Mouse (Mus musculus): ENCODE results near the gene Dlx4.
A peak's percentile ranks its signal among the peaks of the same experiment; 100 is the strongest.

The Dlx4 gene

DNA sequence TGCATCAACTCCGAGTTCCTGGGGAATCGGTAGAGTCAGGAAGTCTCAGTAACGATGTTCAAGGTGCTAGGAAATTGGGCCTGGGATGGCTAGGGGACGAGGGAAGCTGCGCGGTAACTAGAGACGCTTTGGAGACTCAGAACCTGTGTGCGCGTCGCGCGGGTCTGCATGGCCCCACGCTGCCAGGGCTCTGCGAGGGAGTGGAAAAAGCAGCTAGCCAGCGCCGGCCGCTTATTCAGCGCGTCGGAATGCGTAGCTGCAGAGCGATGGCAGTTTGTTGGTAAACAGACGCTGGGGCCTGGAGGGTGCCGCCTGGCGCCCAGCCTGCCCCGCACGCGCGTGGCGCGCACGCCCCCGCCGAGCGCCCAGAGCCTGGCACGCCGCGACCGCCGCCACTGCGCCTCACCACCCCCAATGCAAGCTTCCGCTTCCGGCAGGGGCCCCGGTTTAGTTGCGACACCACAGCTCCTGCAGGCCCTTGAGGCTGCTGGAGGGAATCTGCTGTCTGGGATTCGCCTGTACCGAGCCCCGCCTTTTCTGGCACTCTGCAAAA, at the start of gene Dlx4:
Gene Dlx4 (minus strand): TSS at position 413 of the 553 bp plus-strand sequence.
- peak; percentile 54 to 63 for DNase-seq (ENCODE audit: low spot score in 2 of 2)

GRCm38 (mm10) chr11:95189863-95190262, 43.8 kb upstream of the Dlx4 start:
- DNase-seq (ENCODE audit: low spot score in 2 of 2): no peak

GRCm38 (mm10) chr11:95186826-95187225, 40.8 kb upstream of the Dlx4 start:
- DNase-seq (ENCODE audit: low spot score in 2 of 2): no peak

DNA sequence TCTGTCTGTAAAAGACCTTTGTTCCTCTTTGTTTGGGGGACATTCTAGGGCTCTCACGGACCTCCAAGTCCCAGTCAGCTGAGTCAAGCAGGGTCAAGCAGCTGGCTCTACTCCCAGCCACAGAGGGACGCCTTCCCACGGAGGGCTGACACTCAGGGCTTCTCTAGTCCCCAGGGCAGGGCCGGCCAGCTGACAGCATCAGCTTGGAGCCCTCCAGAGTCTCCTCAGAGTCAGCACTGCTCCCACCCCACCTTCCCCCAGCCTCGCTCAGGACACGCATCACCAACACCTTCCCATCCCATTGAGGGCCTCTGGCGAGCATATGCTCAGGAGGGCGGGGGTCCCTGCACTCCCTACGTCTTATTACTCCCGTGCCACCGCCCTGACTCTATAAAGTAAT, 39.6 kb upstream of the Dlx4 start:
- no peak for DNase-seq (ENCODE audit: low spot score in 2 of 2)

DNA sequence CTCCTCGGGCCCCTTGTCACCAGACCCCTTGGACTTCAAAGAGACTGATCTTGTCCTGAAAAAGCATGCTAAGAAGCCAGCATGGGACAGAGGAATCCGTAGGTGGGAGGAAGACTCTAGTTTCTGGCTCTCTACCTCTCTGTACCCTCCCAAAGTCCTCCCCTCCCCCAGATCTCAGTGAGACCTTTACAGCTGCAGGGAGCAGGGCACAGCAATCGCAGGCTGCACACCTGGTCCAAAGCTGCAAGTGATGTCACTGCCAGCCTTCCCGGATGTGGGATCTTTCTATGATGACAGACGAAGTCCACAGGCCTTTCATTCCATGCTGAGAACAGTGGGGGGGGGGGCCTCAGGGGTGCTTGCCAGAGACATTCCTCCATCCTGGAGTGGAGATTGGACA, 38.5 kb upstream of the Dlx4 start:
- DNase-seq (ENCODE audit: low spot score in 2 of 2): no peak

DNA sequence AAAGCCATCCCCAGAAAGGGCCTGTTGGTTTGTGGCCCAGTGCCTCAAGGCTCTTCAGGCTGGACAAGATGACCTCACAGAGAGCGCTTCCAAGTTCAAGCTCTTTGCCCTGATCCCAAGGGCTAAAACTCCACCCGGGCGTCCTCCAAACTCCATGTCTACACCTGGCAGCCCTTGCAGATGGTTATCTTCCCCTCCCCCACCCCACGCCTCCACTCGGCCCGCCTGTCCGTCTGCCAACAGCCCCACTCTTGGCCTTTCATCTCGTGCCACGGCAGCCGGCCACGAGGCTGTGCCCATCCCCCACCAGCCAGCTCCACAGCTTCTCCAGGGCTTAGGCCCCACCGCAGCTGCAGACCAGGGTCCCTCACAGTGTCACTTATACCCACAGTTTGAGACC, 33.2 kb upstream of the Dlx4 start:
- DNase-seq (ENCODE audit: low spot score in 2 of 2): no peak

DNA sequence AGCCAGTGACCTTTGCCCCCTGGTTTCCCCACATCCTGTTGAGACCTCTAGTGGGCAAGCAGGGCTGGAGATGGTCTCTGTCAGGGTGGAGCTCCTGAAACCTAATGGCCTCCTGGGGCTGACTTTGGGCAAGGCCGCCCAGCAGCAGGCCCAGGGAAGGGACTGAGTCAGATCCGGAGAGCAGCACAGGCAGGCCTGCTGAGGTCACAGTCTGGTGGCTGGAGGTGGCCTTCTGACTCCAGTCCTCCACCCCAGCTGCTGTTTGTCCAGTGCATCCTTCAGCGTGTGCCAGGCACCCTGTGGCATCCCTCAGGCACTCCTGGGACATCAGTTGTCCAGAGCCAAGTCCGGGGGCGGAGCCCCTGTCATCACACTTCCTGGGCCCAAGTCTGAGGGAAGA, 19.8 kb upstream of the Dlx4 start:
- no peak for DNase-seq (ENCODE audit: low spot score in 2 of 2)

GRCm38 (mm10) chr11:95161708-95162107, 15.6 kb upstream of the Dlx4 start:
- no peak for DNase-seq (ENCODE audit: low spot score in 2 of 2)

DNA sequence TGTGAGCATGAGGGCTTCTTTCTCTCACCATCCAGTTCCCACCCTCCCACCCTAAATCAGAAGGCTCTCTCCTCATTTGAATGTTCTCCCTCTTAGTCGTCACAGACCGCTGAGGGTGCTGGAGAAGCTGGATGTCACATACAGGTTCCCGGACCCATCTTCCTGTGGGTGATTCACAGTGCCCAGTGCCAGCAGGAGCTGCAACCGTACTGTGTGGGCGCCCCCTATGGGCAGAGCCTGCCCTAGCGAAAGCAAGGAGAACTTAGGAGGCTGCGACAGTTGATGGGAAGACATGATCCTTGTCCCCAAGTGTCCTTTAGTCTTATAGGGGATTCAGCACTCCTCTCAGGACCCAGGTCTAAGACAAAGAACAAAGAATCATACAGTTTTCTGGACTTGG, 14.6 kb upstream of the Dlx4 start:
- DNase-seq (ENCODE audit: low spot score in 2 of 2): no peak

DNA sequence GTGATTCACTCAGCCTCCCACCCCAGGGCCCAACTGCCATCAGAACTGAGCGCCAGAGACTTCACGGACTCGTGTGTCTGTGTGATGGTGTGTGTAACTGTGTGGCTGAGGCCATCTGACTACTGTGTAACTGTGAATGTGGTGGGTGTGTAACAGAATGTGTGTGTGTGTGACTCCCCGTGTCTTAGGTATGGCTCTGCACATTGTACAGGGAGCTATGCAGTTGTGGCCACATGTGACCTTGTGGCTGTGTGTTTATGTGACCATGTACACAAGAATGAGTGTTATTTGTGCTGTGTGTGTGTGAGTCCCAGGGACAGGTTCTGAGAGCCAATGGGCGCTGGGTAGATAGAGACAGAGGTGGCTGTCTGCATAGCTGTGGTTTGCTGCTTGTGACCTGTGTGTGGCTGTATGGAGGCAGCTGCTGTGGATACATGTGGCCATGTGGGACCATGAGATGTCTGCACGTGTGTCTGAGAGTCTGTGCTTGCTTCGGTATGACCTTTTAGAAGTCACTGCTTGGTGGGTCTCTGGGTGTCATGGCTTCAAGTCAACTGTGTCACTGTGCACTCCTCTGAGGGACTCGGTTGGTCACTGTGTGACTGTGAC, 13.8 kb upstream of the Dlx4 start:
- no peak for DNase-seq (ENCODE audit: low spot score in 2 of 2)

DNA sequence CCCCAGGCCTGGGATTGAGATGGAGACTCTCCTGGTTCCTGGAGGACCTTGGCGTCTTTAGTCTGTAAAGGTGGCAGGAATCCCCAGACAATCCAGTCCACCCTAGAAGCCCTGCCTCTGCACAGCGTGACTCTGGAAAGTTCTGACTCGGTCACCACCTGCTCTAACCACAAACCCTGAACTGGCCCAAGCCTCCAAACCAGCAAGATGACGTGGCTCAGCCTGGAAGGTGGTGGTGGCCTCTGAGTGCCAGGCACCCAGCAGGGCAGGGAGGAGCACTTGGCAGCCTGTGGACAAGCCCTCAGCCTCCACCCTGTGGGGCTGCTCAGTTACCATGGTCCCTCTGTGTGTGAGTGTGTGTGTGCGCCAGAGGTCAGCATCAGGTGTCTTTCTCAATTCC, 11.8 kb upstream of the Dlx4 start:
- no peak for DNase-seq (ENCODE audit: low spot score in 2 of 2)

GRCm38 (mm10) chr11:95157356-95157755, 11.3 kb upstream of the Dlx4 start:
- DNase-seq (ENCODE audit: low spot score in 2 of 2): no peak

DNA sequence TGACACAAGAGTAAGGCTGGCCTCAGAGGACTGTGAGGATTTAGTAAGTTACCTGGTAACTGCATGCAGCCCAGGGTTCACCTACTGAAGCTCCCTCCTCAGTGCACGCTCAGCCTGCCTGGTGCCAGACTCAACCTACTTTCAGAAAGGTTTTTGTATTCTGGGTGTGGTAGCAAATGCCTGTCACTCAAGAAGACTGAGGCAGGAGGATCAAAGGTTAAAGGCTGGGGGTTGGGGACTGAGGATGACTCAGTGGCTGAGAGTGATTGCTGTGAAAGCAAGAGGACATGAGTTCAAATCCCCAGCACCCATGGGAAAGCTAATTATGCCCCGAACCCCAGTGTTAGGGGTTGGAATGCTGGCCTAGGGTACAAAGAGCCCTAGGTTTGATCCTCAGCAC, 9.4 kb upstream of the Dlx4 start:
- no peak for DNase-seq (ENCODE audit: low spot score in 2 of 2)

DNA sequence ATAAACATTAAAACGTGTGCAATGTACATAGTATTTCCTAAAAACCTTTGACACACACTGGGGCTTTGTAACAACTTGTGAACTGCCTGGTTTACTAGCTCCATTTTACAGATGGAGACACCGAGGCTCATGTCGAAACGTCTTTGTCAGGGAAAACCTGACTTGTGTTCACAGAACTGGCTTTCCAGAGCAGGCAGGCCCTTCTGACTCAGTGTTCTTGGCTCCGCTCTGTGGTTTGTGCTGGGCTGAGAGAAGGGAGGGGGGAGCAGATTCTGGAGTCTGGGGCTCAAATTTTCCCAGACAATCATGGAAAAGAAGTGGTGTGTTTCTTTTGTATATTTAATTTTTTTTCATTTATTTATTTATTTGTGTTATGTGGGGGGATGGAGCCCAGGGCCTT, 7.6 kb upstream of the Dlx4 start:
- DNase-seq (ENCODE audit: low spot score in 2 of 2): no peak

- no peak for DNase-seq (ENCODE audit: low spot score in 2 of 2)
Measured at GRCm38 (mm10) chr11:95153116-95153515, 7.1 kb upstream of the Dlx4 start.

GRCm38 (mm10) chr11:95150269-95151049, 4.4 kb upstream of the Dlx4 start:
- DNase-seq (ENCODE audit: low spot score in 2 of 2): peak in 1 of 2 experiments; percentile 19

DNA sequence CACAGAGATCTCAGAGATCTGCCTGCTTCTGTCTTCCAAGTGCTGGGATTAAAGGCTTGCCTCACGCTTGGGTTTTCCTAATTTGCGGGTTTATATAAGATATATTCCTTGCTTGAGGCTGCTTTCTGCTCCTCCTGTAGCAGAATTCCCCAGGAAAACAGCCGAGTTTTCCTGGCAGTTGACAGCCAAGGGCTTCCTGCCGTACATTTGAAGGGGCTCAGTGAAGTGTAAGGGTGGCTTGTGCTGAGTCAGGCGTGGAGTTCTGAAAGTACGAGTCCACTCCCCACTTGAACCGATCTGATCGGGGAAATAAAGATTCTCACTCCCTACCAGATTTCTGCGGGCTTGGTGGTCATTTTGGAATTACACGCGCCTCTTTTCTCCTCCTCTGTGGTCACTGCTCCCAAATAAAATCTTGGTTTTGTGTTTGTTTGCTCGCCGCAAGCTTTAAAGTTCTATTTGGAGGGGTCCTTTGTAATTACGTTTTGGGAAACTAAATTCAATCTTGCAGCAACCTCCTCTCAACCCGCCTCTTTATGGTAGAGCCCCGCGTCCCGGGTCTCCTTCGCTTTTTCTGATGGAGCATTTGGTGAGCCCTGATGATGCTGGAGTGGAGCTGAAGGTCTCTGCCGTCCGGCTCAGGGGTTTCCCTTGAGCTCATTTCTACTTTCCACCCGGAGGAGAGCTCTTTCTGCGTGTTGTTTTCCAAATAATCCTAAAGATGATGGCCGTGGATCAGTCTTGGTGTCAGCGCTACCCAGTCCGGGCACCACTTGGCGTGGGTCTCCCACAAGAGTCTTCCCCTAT, 3.6 kb upstream of the Dlx4 start:
- no peak for DNase-seq (ENCODE audit: low spot score in 2 of 2)

DNA sequence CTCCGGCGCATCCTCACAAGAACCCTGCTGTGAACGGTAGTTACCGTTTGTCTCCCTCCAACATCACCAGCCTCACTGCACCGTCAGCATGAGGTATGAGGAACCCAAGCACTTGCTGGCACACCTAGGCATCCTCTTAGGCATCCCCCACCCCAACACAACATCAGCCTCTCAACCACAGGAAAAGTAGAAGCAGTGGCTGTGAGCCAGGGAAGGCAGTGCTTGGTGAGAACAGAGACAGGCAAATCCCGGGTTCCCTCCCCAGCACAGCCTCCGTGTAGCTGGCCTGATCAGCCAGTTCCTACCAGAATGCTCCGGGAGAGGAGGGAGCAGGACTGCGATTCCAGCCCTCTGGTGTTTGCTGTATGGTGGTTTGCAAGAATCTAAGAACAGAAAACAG, 2.7 kb upstream of the Dlx4 start:
- DNase-seq (ENCODE audit: low spot score in 2 of 2): no peak

GRCm38 (mm10) chr11:95144946-95145483, 1.0 kb downstream of the Dlx4 start:
- DNase-seq (ENCODE audit: low spot score in 2 of 2): peak in 1 of 2 experiments; percentile 28

GRCm38 (mm10) chr11:95144091-95144945, 1.7 kb downstream of the Dlx4 start:
- DNase-seq (ENCODE audit: low spot score in 2 of 2): no peak

- DNase-seq (ENCODE audit: low spot score in 2 of 2): no peak
Measured at GRCm38 (mm10) chr11:95143663-95144062, 2.4 kb downstream of the Dlx4 start.

All from urinary bladder, adult 18-20 months (tissue).